8 mouse cellular contexts compared by ENCODE assay signal in the genomic region with DNA sequence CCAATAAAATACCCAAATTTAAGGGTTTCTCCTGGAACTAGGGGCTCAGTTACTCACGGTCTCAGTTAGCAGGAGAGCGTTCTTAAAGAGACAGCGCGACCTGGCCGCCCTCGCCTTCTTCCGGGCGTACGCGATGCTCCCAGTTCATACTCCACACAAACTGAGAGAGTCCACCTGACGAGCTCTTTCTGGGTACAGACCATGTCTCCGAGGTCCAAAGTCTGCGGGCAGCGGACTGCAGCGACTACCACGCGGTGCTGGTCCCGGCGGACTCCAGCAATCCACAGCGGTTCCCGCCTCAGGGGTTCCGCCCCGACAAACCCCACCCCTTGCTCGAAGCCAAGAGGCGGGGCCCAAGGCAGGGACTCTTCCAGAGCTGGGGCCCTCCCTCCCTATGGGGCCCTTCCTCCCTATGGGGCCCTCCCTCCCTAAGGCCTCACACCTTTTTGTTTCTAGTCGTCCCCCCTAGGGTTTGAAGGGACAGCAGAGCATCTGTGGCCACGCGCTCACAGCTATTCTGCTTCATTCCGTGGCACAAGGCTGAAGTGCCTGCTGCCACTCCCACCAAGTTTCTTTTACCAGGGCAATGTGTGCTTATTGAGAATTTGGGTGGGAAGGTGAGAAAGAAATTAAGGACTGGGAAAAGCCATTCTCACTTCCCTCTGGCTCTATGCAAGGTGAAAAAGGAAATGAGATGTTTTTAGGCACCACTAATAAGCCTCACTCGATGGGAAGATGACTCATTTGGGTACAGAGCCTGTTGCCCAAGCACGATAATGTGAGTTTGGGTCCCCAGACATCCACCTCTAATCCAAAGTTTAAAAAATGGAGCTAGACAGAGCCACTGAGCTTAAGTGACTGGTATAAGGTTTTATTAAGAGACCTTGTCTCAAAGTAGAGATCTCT. TPM values are rescaled to one million over a fixed set of nuclear protein-coding genes. Genes with fewer than 3 reads are reported as not detected.
A peak's percentile ranks its signal among the peaks of the same experiment; 100 is the strongest.
DNase-seq lines count a peak whose midpoint lies in the region; ATAC-seq and TF ChIP-seq lines count a peak whose summit lies in the region.

A gene (minus strand): TSS at position 285 of the 906 bp plus-strand sequence.

- TF ChIP-seq CTCF in liver, adult 2 months (IDR thresholded peaks at IDR 0.05; ENCODE audit: low read depth, low read length), result no peak
- TF ChIP-seq CTCF in midbrain, postnatal 0 days (IDR thresholded peaks at IDR 0.05), result no peak

- peak within 1 kb of the TSS; percentile 57 for H3K4me3 ChIP-seq in liver, adult 2 months (ENCODE audit: insufficient read depth, low read depth, low read length)
- peak within 1 kb of the TSS; percentile 58 for H3K4me3 ChIP-seq in midbrain, postnatal 0 days (ENCODE audit: low read depth, low read length)
- H3K4me3 ChIP-seq in stomach, embryonic 14.5 days (ENCODE audit: low read depth, low read length), result peak within 1 kb of the TSS; percentile 64

- no peaks in the 10 kb centered on the region for H3K9me3 ChIP-seq in midbrain, postnatal 0 days (ENCODE audit: low read length)
- no peaks in the 10 kb centered on the region for H3K9me3 ChIP-seq in stomach, embryonic 14.5 days (ENCODE audit: control insufficient read depth, low read depth, low read length)

- H3K36me3 ChIP-seq in liver, adult 2 months (ENCODE audit: control insufficient read depth, insufficient read depth, low read length), result no peaks in the 10 kb centered on the region
- H3K36me3 ChIP-seq in midbrain, postnatal 0 days (ENCODE audit: insufficient read depth, low read length), result no peaks in the 10 kb centered on the region
- H3K36me3 ChIP-seq in stomach, embryonic 14.5 days (ENCODE audit: control insufficient read depth, insufficient read depth, low read length), result peaks cover 11% of the 10 kb centered on the region; the same call in 1 of the 2 replicates

- H3K27ac ChIP-seq in liver, adult 2 months (replicated peaks; ENCODE audit: insufficient read depth, low read depth, low read length), result peak within 1 kb of the TSS; percentile 63
- H3K27ac ChIP-seq in midbrain, postnatal 0 days (ENCODE audit: low read depth, low read length), result no peak within 1 kb of the TSS
- no peak within 1 kb of the TSS for H3K27ac ChIP-seq in stomach, embryonic 14.5 days (ENCODE audit: low read length)

- H3K27me3 ChIP-seq in liver, adult 2 months (ENCODE audit: control insufficient read depth, insufficient read depth, low read length), result no peaks in the 10 kb centered on the region
- H3K27me3 ChIP-seq in midbrain, postnatal 0 days (ENCODE audit: insufficient read depth, low read length), result no peaks in the 10 kb centered on the region
- H3K27me3 ChIP-seq in stomach, embryonic 14.5 days (ENCODE audit: control insufficient read depth, insufficient read depth, low read length), result no peaks in the 10 kb centered on the region

- peaks cover 5% of the 10 kb centered on the region; the same call in 1 of the 2 replicates for H3K4me1 ChIP-seq in liver, adult 2 months (ENCODE audit: control insufficient read depth, insufficient read depth, low read length)
- H3K4me1 ChIP-seq in midbrain, postnatal 0 days (ENCODE audit: insufficient read depth, low read length), result no peaks in the 10 kb centered on the region
- H3K4me1 ChIP-seq in stomach, embryonic 14.5 days (ENCODE audit: control insufficient read depth, insufficient read depth, low read length), result peaks cover 15% of the 10 kb centered on the region

- peak within 1 kb of the TSS; percentile 98 for H3K4me2 ChIP-seq in midbrain, postnatal 0 days (ENCODE audit: low read depth, low read length, poor library complexity, severe bottlenecking)
- H3K4me2 ChIP-seq in stomach, embryonic 14.5 days (replicated peaks; ENCODE audit: low read depth, low read length), result peak within 1 kb of the TSS; percentile 93

- H3K79me2 ChIP-seq in liver, adult 2 months (ENCODE audit: control insufficient read depth, insufficient read depth, low read length), result no peaks in the 10 kb centered on the region; the same call in 1 of the 2 replicates

- 0 out of 2 replicates have a peak, but pooled peaks have one; percentile 50 for TF ChIP-seq POLR2A in liver, adult 2 months (IDR thresholded peaks at IDR 0.05; ENCODE audit: extremely low read depth, insufficient read depth, low read length)

- DNase-seq in 3134 (ENCODE audit: extremely low read depth, insufficient read length, low spot score), result peak; percentile 83
- peak; percentile 67 for DNase-seq in embryo, embryonic 9.5 days (ENCODE audit: extremely low spot score)
- DNase-seq in heart, adult 18-20 months, result peak; percentile 92 to 94
- DNase-seq in kidney, adult 11 months, result peak; percentile 94
- peak; percentile 92 for DNase-seq in liver, adult 2 months (ENCODE audit: extremely low read depth, low read depth, low spot score)
- peak; percentile 28 for DNase-seq in midbrain, postnatal 0 days (ENCODE audit: low spot score)

- H3K9ac ChIP-seq in liver, adult 2 months (ENCODE audit: low read depth, low read length), result peak within 1 kb of the TSS; percentile 64
- H3K9ac ChIP-seq in midbrain, postnatal 0 days (replicated peaks; ENCODE audit: low read length, poor library complexity, severe bottlenecking), result peak within 1 kb of the TSS; percentile 70
- peak within 1 kb of the TSS; percentile 46 for H3K9ac ChIP-seq in stomach, embryonic 14.5 days (replicated peaks; ENCODE audit: low read depth, low read length)

- WGBS in liver, adult 2 months, result 7% methylated on average over 31 of the region's 31 CpGs
- 4% methylated on average over 30 of the region's 31 CpGs for WGBS in midbrain, postnatal 0 days
- 3% methylated on average over 31 of the region's 31 CpGs for WGBS in stomach, embryonic 14.5 days

- ATAC-seq in activated CD4-positive, CD25-positive, alpha-beta regulatory T cell, adult 4 months, result peak; percentile 98
- ATAC-seq in midbrain, postnatal 0 days (ENCODE audit: low FRiP score), result peak; percentile 71
- peak; percentile 96 for ATAC-seq in stomach, embryonic 14.5 days (ENCODE audit: insufficient number of reproducible peaks, insufficient read depth, low FRiP score, low read depth)

RNA-seq across cellular contexts. Expression of the gene that starts here (rescaled TPM):
- 10 to 100 TPM; 59.9 to 60.8 TPM for polyA plus RNA-seq in activated CD4-positive, CD25-positive, alpha-beta regulatory T cell, adult 4 months (2017; shearing (Covaris generic))
- total RNA-seq in heart, adult 18-20 months (2021), result 10 to 100 TPM; 17.3 to 18.3 TPM
- total RNA-seq in liver, adult 2 months (2014; rRNA removed), result 4.8 and 5.3 TPM in 2 replicates
- polyA plus RNA-seq in liver, adult 2 months (2012; rRNA removed), result 4.7 and 6.1 TPM in 2 replicates
- 9.6 and 11.2 TPM in 2 replicates for total RNA-seq in midbrain, postnatal 0 days (2014; rRNA removed)
- 7.0 and 7.6 TPM in 2 replicates for polyA plus RNA-seq in midbrain, postnatal 0 days (2015; fragmentation: Nextera tagmentation; extraction: Ambion mirVana)
- polyA plus RNA-seq in stomach, embryonic 14.5 days (2014; fragmentation: Nextera tagmentation; extraction: Ambion mirVana), result 29.5 and 30.0 TPM in 2 replicates

Comparison
In these comparisons a context has a peak if more than half of its experiments do, and no peak if none do; other contexts are left out.
1. DNase-seq: peak in every context shown above with its lines; median percentile 94 in kidney, adult 11 months; 93 in heart, adult 18-20 months; 92 in liver, adult 2 months; 83 in 3134; 67 in embryo, embryonic 9.5 days; 28 in midbrain, postnatal 0 days.